8 mouse cellular contexts compared by ENCODE assay signal in the genomic region with DNA sequence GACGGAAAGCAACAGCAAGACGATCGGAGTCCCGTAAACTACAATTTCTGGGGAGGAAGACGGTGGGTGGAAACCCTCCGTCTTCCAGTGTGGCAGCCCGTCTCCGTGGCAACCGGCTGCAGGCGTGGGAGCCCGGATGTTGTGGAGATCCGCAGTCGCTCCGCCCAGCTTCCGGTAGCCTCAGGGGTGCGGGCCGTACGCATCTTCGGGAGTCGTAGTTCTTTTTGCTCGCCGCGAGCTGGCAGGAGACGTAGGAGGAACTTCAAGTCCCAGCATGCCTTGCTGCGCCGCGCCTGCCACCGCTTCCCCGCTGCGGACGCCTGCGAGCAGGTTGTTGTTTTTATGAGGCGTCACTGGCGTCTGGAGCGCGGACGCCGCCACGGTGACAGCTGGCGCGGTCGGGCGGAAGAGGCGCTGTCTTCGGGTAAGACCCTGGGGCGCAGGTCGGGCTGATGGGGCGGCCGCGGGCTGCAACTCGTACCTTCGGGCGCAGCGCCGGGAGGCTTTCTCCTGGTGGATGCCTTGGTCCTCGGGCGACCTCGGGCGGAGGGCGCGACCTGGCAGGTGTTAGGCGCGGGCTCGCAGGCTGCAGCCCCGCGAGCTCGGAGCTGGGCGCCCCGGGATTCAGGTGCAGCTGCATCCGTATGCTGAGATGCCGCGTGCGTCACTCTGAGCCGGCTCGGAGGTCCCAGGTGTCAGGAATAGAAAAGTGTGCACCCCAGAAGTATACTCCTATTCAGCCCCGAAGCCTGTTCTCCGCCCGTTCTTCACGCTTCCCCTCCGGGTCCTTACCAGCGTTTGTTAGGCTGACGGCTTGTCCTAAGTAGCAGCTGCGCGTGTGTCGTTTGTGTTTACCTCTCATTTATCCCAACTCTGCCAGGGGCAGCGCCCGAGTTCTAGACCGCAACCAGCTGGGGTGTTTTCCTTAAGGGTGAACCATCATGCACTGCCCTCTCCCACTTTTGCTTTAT. TPM values are rescaled to one million over a fixed set of nuclear protein-coding genes. Genes with fewer than 3 reads are reported as not detected.
DNase-seq lines count a peak whose midpoint lies in the region; ATAC-seq and TF ChIP-seq lines count a peak whose summit lies in the region.

TSS of gene Ccpg1os (minus strand) at position 133 of the 971 bp plus-strand sequence.
TSS of gene Ccpg1 (plus strand) at position 180 of the 971 bp plus-strand sequence.

- DNase-seq in c-Kit-positive CD71-positive TER-119-positive erythroid progenitor cells, embryonic 14.5 days (ENCODE audit: low spot score), result peak; percentile 90
- DNase-seq in heart, postnatal 0 days (ENCODE audit: low spot score), result peak; percentile 98
- peak; percentile 96 to 98 for DNase-seq in kidney, postnatal 4 days

- no peaks in the 10 kb centered on the region for H3K9me3 ChIP-seq in E14TG2a.4 (ENCODE audit: low read length)
- H3K9me3 ChIP-seq in forebrain, embryonic 12.5 days, result no peaks in the 10 kb centered on the region
- no peaks in the 10 kb centered on the region for H3K9me3 ChIP-seq in heart, postnatal 0 days (replicated peaks; ENCODE audit: control insufficient read depth, low read length)
- no peaks in the 10 kb centered on the region for H3K9me3 ChIP-seq in liver, embryonic 16.5 days (replicated peaks; ENCODE audit: control insufficient read depth, low read length)
- no peaks in the 10 kb centered on the region for H3K9me3 ChIP-seq in neural tube, embryonic 13.5 days

- no peaks in the 10 kb centered on the region for H3K27me3 ChIP-seq in E14TG2a.4 (ENCODE audit: insufficient read depth, low read length)
- no peaks in the 10 kb centered on the region for H3K27me3 ChIP-seq in forebrain, embryonic 12.5 days
- H3K27me3 ChIP-seq in heart, postnatal 0 days (ENCODE audit: control insufficient read depth, insufficient read depth, low read length), result no peaks in the 10 kb centered on the region
- H3K27me3 ChIP-seq in liver, embryonic 16.5 days (ENCODE audit: control insufficient read depth, insufficient read depth, low read depth, low read length), result no peaks in the 10 kb centered on the region
- H3K27me3 ChIP-seq in neural tube, embryonic 13.5 days, result no peaks in the 10 kb centered on the region
- H3K27me3 ChIP-seq in testis, adult 2 months (ENCODE audit: control insufficient read depth, insufficient read depth, low read length), result no peaks in the 10 kb centered on the region

- peak; percentile 100 for ATAC-seq in forebrain, embryonic 12.5 days (ENCODE audit: low FRiP score)
- ATAC-seq in heart, postnatal 0 days (ENCODE audit: insufficient read depth, low read depth), result peak; percentile 100
- ATAC-seq in liver, embryonic 16.5 days (ENCODE audit: low read depth), result peak; percentile 99
- peak; percentile 99 for ATAC-seq in neural tube, embryonic 13.5 days (ENCODE audit: low read depth)

- H3K9ac ChIP-seq in forebrain, embryonic 12.5 days, result peak within 1 kb of the TSS; percentile 78
- H3K9ac ChIP-seq in heart, postnatal 0 days (replicated peaks; ENCODE audit: low read depth, low read length), result peak within 1 kb of the TSS; percentile 61
- peak within 1 kb of the TSS; percentile 85 for H3K9ac ChIP-seq in liver, embryonic 16.5 days (ENCODE audit: low read depth, low read length)
- H3K9ac ChIP-seq in neural tube, embryonic 13.5 days, result peak within 1 kb of the TSS; percentile 88

- TF ChIP-seq CTCF in E14TG2a.4 (conservative IDR thresholded peaks at IDR 0.05; ENCODE audit: low read length), result no peak
- TF ChIP-seq CTCF in heart, postnatal 0 days (IDR thresholded peaks at IDR 0.05; ENCODE audit: low read depth), result 0 out of 2 replicates have a peak, but pooled peaks have one; percentile 10
- 0 out of 2 replicates have a peak, but pooled peaks have one; percentile 9 for TF ChIP-seq CTCF in testis, adult 2 months (IDR thresholded peaks at IDR 0.05; ENCODE audit: control insufficient read depth, insufficient read depth, insufficient replicate concordance, low read depth, low read length)

- peak within 1 kb of the TSS; percentile 84 for H3K27ac ChIP-seq in forebrain, embryonic 12.5 days
- H3K27ac ChIP-seq in heart, postnatal 0 days (ENCODE audit: low read depth), result peak within 1 kb of the TSS; percentile 67
- H3K27ac ChIP-seq in liver, embryonic 16.5 days (ENCODE audit: low read length), result peak within 1 kb of the TSS; percentile 87
- peak within 1 kb of the TSS; percentile 92 for H3K27ac ChIP-seq in neural tube, embryonic 13.5 days (replicated peaks)
- H3K27ac ChIP-seq in testis, adult 2 months (ENCODE audit: control insufficient read depth, insufficient read depth, low read depth, low read length), result peak within 1 kb of the TSS; percentile 78

- peak; percentile 71; the same call in 1 of the 2 replicates for TF ChIP-seq POLR2A in testis, adult 2 months (IDR thresholded peaks at IDR 0.05; ENCODE audit: control insufficient read depth, low read depth, low read length)

- peak within 1 kb of the TSS; percentile 80 for H3K4me2 ChIP-seq in forebrain, embryonic 12.5 days
- peak within 1 kb of the TSS; percentile 79 for H3K4me2 ChIP-seq in heart, postnatal 0 days (ENCODE audit: low read depth, low read length)
- H3K4me2 ChIP-seq in liver, embryonic 16.5 days (ENCODE audit: low read depth, low read length), result peak within 1 kb of the TSS; percentile 97
- peak within 1 kb of the TSS; percentile 65 for H3K4me2 ChIP-seq in neural tube, embryonic 13.5 days

- H3K36me3 ChIP-seq in E14TG2a.4 (ENCODE audit: insufficient read depth, low read length), result no peaks in the 10 kb centered on the region
- H3K36me3 ChIP-seq in forebrain, embryonic 12.5 days (replicated peaks), result no peaks in the 10 kb centered on the region
- H3K36me3 ChIP-seq in heart, postnatal 0 days (replicated peaks; ENCODE audit: control insufficient read depth, insufficient read depth, low read length), result no peaks in the 10 kb centered on the region
- H3K36me3 ChIP-seq in liver, embryonic 16.5 days (ENCODE audit: control insufficient read depth, insufficient read depth), result no peaks in the 10 kb centered on the region
- H3K36me3 ChIP-seq in neural tube, embryonic 13.5 days, result no peaks in the 10 kb centered on the region
- H3K36me3 ChIP-seq in testis, adult 2 months (ENCODE audit: control insufficient read depth, insufficient read depth, low read length), result no peaks in the 10 kb centered on the region

- TF ChIP-seq EP300 in heart, postnatal 0 days (IDR thresholded peaks at IDR 0.05; ENCODE audit: low read depth), result no peak

- peaks cover 38% of the 10 kb centered on the region for H3K4me1 ChIP-seq in E14TG2a.4 (replicated peaks; ENCODE audit: low read depth, low read length)
- peaks cover 18% of the 10 kb centered on the region for H3K4me1 ChIP-seq in forebrain, embryonic 12.5 days
- H3K4me1 ChIP-seq in heart, postnatal 0 days (ENCODE audit: control insufficient read depth, insufficient read depth), result peaks cover 16% of the 10 kb centered on the region
- H3K4me1 ChIP-seq in liver, embryonic 16.5 days (ENCODE audit: control insufficient read depth, low read depth, low read length), result peaks cover 16% of the 10 kb centered on the region
- peaks cover 23% of the 10 kb centered on the region for H3K4me1 ChIP-seq in neural tube, embryonic 13.5 days (replicated peaks)
- H3K4me1 ChIP-seq in testis, adult 2 months (ENCODE audit: control insufficient read depth, insufficient read depth, low read length), result no peaks in the 10 kb centered on the region

- H3K4me3 ChIP-seq in E14TG2a.4 (replicated peaks; ENCODE audit: low read length), result peak within 1 kb of the TSS; percentile 98
- H3K4me3 ChIP-seq in forebrain, embryonic 12.5 days (replicated peaks), result peak within 1 kb of the TSS; percentile 88
- peak within 1 kb of the TSS; percentile 80 for H3K4me3 ChIP-seq in heart, postnatal 0 days (ENCODE audit: low read depth, low read length)
- H3K4me3 ChIP-seq in liver, embryonic 16.5 days (ENCODE audit: low read depth, low read length), result peak within 1 kb of the TSS; percentile 91
- peak within 1 kb of the TSS; percentile 80 for H3K4me3 ChIP-seq in neural tube, embryonic 13.5 days
- peak within 1 kb of the TSS; percentile 93 for H3K4me3 ChIP-seq in testis, adult 2 months (ENCODE audit: control insufficient read depth, low read depth, low read length)

- WGBS in forebrain, embryonic 12.5 days, result under 1% methylated on average over 88 of the region's 88 CpGs
- WGBS in heart, postnatal 0 days, result under 1% methylated on average over 87 of the region's 88 CpGs
- WGBS in liver, embryonic 16.5 days (ENCODE audit: insufficient replicate concordance), result under 1% methylated on average over 88 of the region's 88 CpGs
- WGBS in neural tube, embryonic 13.5 days, result under 1% methylated on average over 88 of the region's 88 CpGs

RNA-seq across cellular contexts. Expression of gene Ccpg1os, which starts in this region (rescaled TPM):
- 21.4 and 22.8 TPM in 2 replicates for polyA plus RNA-seq in forebrain, embryonic 12.5 days (2016; fragmentation: Nextera tagmentation; extraction: Ambion mirVana)
- 0.85 and 28.0 TPM in 2 replicates for total RNA-seq in heart, postnatal 0 days (2014; rRNA removed; ENCODE audit: low replicate concordance)
- 15.8 and 19.0 TPM in 2 replicates for polyA plus RNA-seq in heart, postnatal 0 days (2015; fragmentation: Nextera tagmentation; extraction: Ambion mirVana)
- polyA plus RNA-seq in liver, embryonic 16.5 days (2015; fragmentation: Nextera tagmentation; extraction: Ambion mirVana), result 2.2 and 2.5 TPM in 2 replicates
- polyA plus RNA-seq in neural tube, embryonic 13.5 days (2015; fragmentation: Nextera tagmentation; extraction: Ambion mirVana), result 25.9 and 28.5 TPM in 2 replicates
- polyA plus RNA-seq in testis, adult 2 months (2012; rRNA removed), result 250 and 293 TPM in 2 replicates

RNA-seq across cellular contexts. Expression of gene Ccpg1, which starts in this region (rescaled TPM):
- 26.0 and 28.9 TPM in 2 replicates for polyA plus RNA-seq in forebrain, embryonic 12.5 days (2016; fragmentation: Nextera tagmentation; extraction: Ambion mirVana)
- 8.3 and 11.3 TPM in 2 replicates for total RNA-seq in heart, postnatal 0 days (2014; rRNA removed; ENCODE audit: low replicate concordance)
- 27.2 and 27.3 TPM in 2 replicates for polyA plus RNA-seq in heart, postnatal 0 days (2015; fragmentation: Nextera tagmentation; extraction: Ambion mirVana)
- polyA plus RNA-seq in liver, embryonic 16.5 days (2015; fragmentation: Nextera tagmentation; extraction: Ambion mirVana), result 11.3 and 13.3 TPM in 2 replicates
- polyA plus RNA-seq in neural tube, embryonic 13.5 days (2015; fragmentation: Nextera tagmentation; extraction: Ambion mirVana), result 44.5 and 45.9 TPM in 2 replicates
- polyA plus RNA-seq in testis, adult 2 months (2012; rRNA removed), result 30.0 and 38.9 TPM in 2 replicates

Comparison
In these comparisons a context has a peak if more than half of its experiments do, and no peak if none do; other contexts are left out.
1. Peak in every context shown above with its lines: DNase-seq, ATAC-seq, H3K4me3 ChIP-seq and H3K27ac ChIP-seq.